Comparison of ENCODE assay signal across 9 mouse cellular contexts in the genomic region with DNA sequence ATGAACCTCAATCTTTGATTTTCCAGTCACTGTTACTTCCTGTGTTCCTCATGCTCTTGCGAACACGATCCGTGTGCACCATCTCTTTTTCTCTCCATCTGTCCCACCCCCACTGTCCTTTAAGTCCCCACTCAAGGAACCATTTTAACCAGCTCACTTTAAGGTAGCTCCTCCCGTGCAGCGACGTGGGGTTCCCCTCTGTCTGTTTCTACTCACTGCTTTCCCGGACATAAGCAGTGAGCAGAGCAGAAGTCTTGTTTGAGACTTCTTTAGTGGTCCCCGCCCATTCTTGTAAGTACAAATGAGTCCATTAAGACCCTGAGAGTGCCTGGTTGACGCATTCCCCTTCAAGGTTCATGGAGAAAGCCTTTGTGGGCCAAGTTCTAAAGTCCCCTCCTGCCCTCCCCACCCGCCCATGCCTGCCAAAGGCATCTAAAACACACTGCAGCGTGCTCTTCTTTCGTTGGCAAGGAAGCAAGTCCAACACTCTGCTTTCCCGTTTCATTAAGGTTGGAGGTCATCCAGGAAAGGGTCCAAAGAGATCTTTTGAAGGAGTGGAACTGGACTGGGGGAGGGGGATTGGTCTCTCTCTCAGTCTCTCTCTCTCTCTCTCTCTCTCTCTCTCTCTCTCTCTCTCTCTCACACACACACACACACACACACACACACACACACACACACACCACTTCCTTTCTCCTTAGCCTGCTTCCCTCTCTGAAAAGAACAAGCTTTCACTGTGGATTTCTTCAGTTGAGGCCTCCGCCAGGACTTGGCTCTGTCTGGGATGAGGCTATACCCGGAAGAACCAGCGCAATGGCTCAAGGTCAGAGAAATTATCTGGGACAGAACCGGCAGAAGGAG. TPM values are rescaled to one million over a fixed set of nuclear protein-coding genes. Genes with fewer than 3 reads are reported as not detected.
DNase-seq lines count a peak whose midpoint lies in the region; ATAC-seq and TF ChIP-seq lines count a peak whose summit lies in the region.
"Had no signal": no experiment of that assay in that cellular context is flagged by ENCODE, and none has a peak within 500 bp of the region (broad histone marks: within the 10 kb centered on the region; RNA-seq: fewer than 3 reads in every experiment).

No protein-coding gene starts in this region.

- H3K4me3 ChIP-seq in cortical plate, adult 2 months (ENCODE audit: insufficient read depth, low read length) = 0 out of 2 replicates have a peak overlapping the region, but pooled peaks have one; percentile 6

- H3K4me1 ChIP-seq in cortical plate, adult 2 months (ENCODE audit: control insufficient read depth, insufficient read depth, low read length) = peaks cover 9% of the 10 kb centered on the region

- peak; percentile 23 to 60 for DNase-seq in layer of hippocampus, adult 8-10 months (ENCODE audit: low spot score in 2 of 2)
- no peak for DNase-seq in layer of hippocampus, postnatal 25 days (ENCODE audit: extremely low spot score in 1 of 2, low spot score in 1 of 2)
- peak; percentile 58 for DNase-seq in heart, postnatal 4 days
- DNase-seq in lung, postnatal 25 days (ENCODE audit: low spot score) = peak; percentile 39
- no peak for DNase-seq in thymus, postnatal 14 days
- DNase-seq in left cerebral cortex, adult 11 months (ENCODE audit: low spot score) = no peak

- ATAC-seq in cerebellum, adult (ENCODE audit: insufficient number of reproducible peaks, low FRiP score, low TSS enrichment) = no peak

- no peak for TF ChIP-seq POLR2A in cortical plate, adult 2 months (IDR thresholded peaks at IDR 0.05; ENCODE audit: extremely low read depth, insufficient read depth, low read length)

- no peak overlapping the region for H3K27ac ChIP-seq in cortical plate, adult 2 months (ENCODE audit: insufficient read depth, low read length)

- no peak for TF ChIP-seq CTCF in cortical plate, adult 2 months (IDR thresholded peaks at IDR 0.05; ENCODE audit: extremely low read depth, insufficient read depth, low read length)

RNA-seq across cellular contexts. Expression of gene Ppp1r3c, which starts 30.9 kb away (rescaled TPM):
- 10 to 100 TPM; 54.6 to 70.2 (median 64.5) TPM for total RNA-seq in layer of hippocampus, adult 8-10 months (2022)
- 10 to 100 TPM; 47.4 to 55.9 TPM for total RNA-seq in layer of hippocampus, postnatal 25 days (2021)
- 35.1 and 35.3 TPM in 2 replicates for polyA plus RNA-seq in cortical plate, adult 2 months (2012; rRNA removed)
- total RNA-seq in heart, postnatal 4 days (2021) = 100 to 1,000 TPM in 1 of 2 experiments, 10 to 100 TPM in 1; 80.2 to 102 TPM
- total RNA-seq: neutrophil, adult 5-6 weeks had no signal

Comparison
In these comparisons a context has a peak if more than half of its experiments do, and no peak if none do; other contexts are left out.
1. DNase-seq: peak in layer of hippocampus, adult 8-10 months (2 of 2), heart, postnatal 4 days (single experiment) and lung, postnatal 25 days (single experiment); none in layer of hippocampus, postnatal 25 days (0 of 2), thymus, postnatal 14 days (single experiment) and left cerebral cortex, adult 11 months (single experiment).